Mouse (Mus musculus): ENCODE measurements at regions not wholly inside any gene's neighbourhood (a gene's known extent, or its start where the extent isn't known, plus 50 kb on each side); places are given as distances from the start of the nearest gene placed in this dataset.
"Not testable (repeated sequence)": the region's sequence is repeated elsewhere in the genome, so short reads cannot be mapped to it uniquely, and the experiment has no call there.

- not testable (repeated sequence) for H3K9me3 ChIP-seq (replicated peaks; ENCODE audit: control insufficient read depth, insufficient read depth, low read length, poor library complexity, severe bottlenecking); H3K36me3 ChIP-seq (ENCODE audit: control insufficient read depth, insufficient read depth, low read length, poor library complexity, severe bottlenecking); H3K27ac ChIP-seq (ENCODE audit: insufficient read depth, low read length); H3K9ac ChIP-seq (ENCODE audit: low read depth, poor library complexity, severe bottlenecking); H3K27me3 ChIP-seq (ENCODE audit: control insufficient read depth, insufficient read depth, low read length, poor library complexity, severe bottlenecking); H3K4me1 ChIP-seq (ENCODE audit: control insufficient read depth, insufficient read depth, low read length); H3K4me3 ChIP-seq (ENCODE audit: low read depth, low read length)
These were observed 505.7 kb upstream of the Olfr1507 start for GRCm38 (mm10) chr14:53001289-53001688.

GRCm38 (mm10) chr14:52992106-52992760, 496.7 kb upstream of the Olfr1507 start:
- not testable (repeated sequence) for H3K4me1 ChIP-seq (ENCODE audit: control insufficient read depth, insufficient read depth, low read length); H3K27ac ChIP-seq (ENCODE audit: insufficient read depth, low read length); H3K9ac ChIP-seq (ENCODE audit: low read depth, poor library complexity, severe bottlenecking); H3K9me3 ChIP-seq (replicated peaks; ENCODE audit: control insufficient read depth, insufficient read depth, low read length, poor library complexity, severe bottlenecking); H3K4me3 ChIP-seq (ENCODE audit: low read depth, low read length); H3K27me3 ChIP-seq (ENCODE audit: control insufficient read depth, insufficient read depth, low read length, poor library complexity, severe bottlenecking); H3K36me3 ChIP-seq (ENCODE audit: control insufficient read depth, insufficient read depth, low read length, poor library complexity, severe bottlenecking)

- H3K27me3 ChIP-seq (ENCODE audit: control insufficient read depth, insufficient read depth, low read length, poor library complexity, severe bottlenecking); H3K27ac ChIP-seq (ENCODE audit: insufficient read depth, low read length): not testable (repeated sequence)
These were observed 495.7 kb upstream of the Olfr1507 start for GRCm38 (mm10) chr14:52991328-52991665.

DNA sequence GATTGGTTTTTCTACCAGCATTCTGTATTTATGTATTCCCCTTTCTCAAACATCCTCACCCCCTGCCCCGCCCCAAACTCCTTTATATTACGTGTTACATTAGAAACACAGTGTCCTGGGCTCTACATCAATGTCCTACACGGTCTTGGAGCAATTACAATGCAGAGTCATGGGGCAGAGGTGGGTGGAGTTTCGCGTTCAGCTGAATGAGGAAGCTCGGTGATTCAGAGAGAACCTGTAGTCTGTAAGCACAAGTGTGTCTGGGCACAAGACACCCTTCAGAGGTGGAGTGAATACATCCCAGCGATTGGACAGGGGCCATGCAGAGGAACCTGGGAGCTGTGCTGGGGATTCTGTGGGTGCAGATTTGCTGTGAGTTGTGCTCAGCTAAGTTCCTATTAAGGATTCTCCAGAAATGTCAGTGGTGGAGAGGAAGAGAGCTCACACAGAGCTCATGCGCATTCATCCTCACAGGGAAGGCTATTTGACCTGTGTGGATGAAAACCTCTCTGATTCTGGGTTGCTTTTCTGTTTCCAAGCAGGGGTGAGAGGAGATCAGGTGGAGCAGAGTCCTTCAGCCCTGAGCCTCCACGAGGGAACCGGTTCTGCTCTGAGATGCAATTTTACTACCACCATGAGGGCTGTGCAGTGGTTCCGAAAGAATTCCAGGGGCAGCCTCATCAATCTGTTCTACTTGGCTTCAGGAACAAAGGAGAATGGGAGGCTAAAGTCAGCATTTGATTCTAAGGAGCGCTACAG, 495.2 kb upstream of the Olfr1507 start:
- H3K4me1 ChIP-seq (ENCODE audit: control insufficient read depth, insufficient read depth, low read length); H3K27me3 ChIP-seq (ENCODE audit: control insufficient read depth, insufficient read depth, low read length, poor library complexity, severe bottlenecking); H3K27ac ChIP-seq (ENCODE audit: insufficient read depth, low read length); H3K9ac ChIP-seq (ENCODE audit: low read depth, poor library complexity, severe bottlenecking); H3K4me3 ChIP-seq (ENCODE audit: low read depth, low read length); H3K36me3 ChIP-seq (ENCODE audit: control insufficient read depth, insufficient read depth, low read length, poor library complexity, severe bottlenecking); H3K9me3 ChIP-seq (replicated peaks; ENCODE audit: control insufficient read depth, insufficient read depth, low read length, poor library complexity, severe bottlenecking): not testable (repeated sequence)

More at GRCm38 (mm10) chr14:52991328-52991665, 495.7 kb upstream of the Olfr1507 start:
- H3K4me3 ChIP-seq (ENCODE audit: low read depth, low read length); H3K36me3 ChIP-seq (ENCODE audit: control insufficient read depth, insufficient read depth, low read length, poor library complexity, severe bottlenecking); H3K9me3 ChIP-seq (replicated peaks; ENCODE audit: control insufficient read depth, insufficient read depth, low read length, poor library complexity, severe bottlenecking); H3K4me1 ChIP-seq (ENCODE audit: control insufficient read depth, insufficient read depth, low read length); H3K9ac ChIP-seq (ENCODE audit: low read depth, poor library complexity, severe bottlenecking): not testable (repeated sequence)

GRCm38 (mm10) chr14:52989940-52990339, 494.4 kb upstream of the Olfr1507 start:
- H3K27ac ChIP-seq (ENCODE audit: insufficient read depth, low read length); H3K36me3 ChIP-seq (ENCODE audit: control insufficient read depth, insufficient read depth, low read length, poor library complexity, severe bottlenecking); H3K9ac ChIP-seq (ENCODE audit: low read depth, poor library complexity, severe bottlenecking); H3K9me3 ChIP-seq (replicated peaks; ENCODE audit: control insufficient read depth, insufficient read depth, low read length, poor library complexity, severe bottlenecking); H3K4me3 ChIP-seq (ENCODE audit: low read depth, low read length); H3K4me1 ChIP-seq (ENCODE audit: control insufficient read depth, insufficient read depth, low read length); H3K27me3 ChIP-seq (ENCODE audit: control insufficient read depth, insufficient read depth, low read length, poor library complexity, severe bottlenecking): not testable (repeated sequence)

DNA sequence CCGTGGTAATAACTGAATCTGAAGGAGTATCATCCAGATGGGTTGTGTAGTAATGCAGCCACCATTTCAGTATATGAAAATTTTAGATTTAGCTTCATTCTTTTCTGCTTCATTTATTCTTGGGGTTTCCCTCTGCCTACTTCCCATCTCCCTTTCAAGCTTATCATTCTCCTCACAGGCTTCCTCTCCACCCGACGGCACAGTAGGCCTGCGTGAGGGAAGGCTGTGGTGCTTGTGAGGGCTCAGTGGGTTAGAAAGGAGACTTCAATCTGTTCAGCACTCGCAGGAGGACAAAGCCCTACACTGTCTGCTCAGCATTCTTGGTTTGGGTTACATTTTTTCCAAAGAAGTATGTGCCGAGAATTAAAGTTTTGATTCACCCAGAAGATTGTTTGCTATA, 493.0 kb upstream of the Olfr1507 start:
- not testable (repeated sequence) for H3K4me3 ChIP-seq (ENCODE audit: low read depth, low read length); H3K27me3 ChIP-seq (ENCODE audit: control insufficient read depth, insufficient read depth, low read length, poor library complexity, severe bottlenecking); H3K4me1 ChIP-seq (ENCODE audit: control insufficient read depth, insufficient read depth, low read length); H3K36me3 ChIP-seq (ENCODE audit: control insufficient read depth, insufficient read depth, low read length, poor library complexity, severe bottlenecking); H3K9ac ChIP-seq (ENCODE audit: low read depth, poor library complexity, severe bottlenecking); H3K9me3 ChIP-seq (replicated peaks; ENCODE audit: control insufficient read depth, insufficient read depth, low read length, poor library complexity, severe bottlenecking); H3K27ac ChIP-seq (ENCODE audit: insufficient read depth, low read length)

- H3K4me3 ChIP-seq (ENCODE audit: low read depth, low read length); H3K4me1 ChIP-seq (ENCODE audit: control insufficient read depth, insufficient read depth, low read length); H3K27me3 ChIP-seq (ENCODE audit: control insufficient read depth, insufficient read depth, low read length, poor library complexity, severe bottlenecking); H3K9me3 ChIP-seq (replicated peaks; ENCODE audit: control insufficient read depth, insufficient read depth, low read length, poor library complexity, severe bottlenecking); H3K9ac ChIP-seq (ENCODE audit: low read depth, poor library complexity, severe bottlenecking); H3K36me3 ChIP-seq (ENCODE audit: control insufficient read depth, insufficient read depth, low read length, poor library complexity, severe bottlenecking); H3K27ac ChIP-seq (ENCODE audit: insufficient read depth, low read length): not testable (repeated sequence)
These were observed 476.9 kb upstream of the Olfr1507 start for GRCm38 (mm10) chr14:52972207-52973003.

DNA sequence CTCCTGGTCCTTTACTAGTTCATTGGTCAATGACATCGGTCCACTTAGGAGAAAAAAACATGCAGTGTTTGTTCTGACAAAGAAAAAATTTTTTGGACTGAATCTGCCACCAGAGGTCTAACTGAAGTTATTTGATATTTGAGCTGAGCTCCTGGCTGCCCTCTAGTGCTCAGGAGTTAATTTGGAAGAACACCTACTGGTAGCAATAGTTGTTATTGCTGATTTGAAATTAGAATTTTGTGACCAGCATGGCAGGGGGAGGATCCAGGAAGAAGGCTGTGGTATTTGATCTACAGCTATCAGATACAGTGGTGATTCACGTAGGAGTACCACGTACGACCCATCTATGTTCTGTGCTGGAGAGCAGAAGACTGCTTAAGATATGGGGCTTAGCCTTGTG, 466.6 kb upstream of the Olfr1507 start:
- not testable (repeated sequence) for H3K27me3 ChIP-seq (ENCODE audit: control insufficient read depth, insufficient read depth, low read length, poor library complexity, severe bottlenecking); H3K4me3 ChIP-seq (ENCODE audit: low read depth, low read length); H3K27ac ChIP-seq (ENCODE audit: insufficient read depth, low read length); H3K4me1 ChIP-seq (ENCODE audit: control insufficient read depth, insufficient read depth, low read length); H3K36me3 ChIP-seq (ENCODE audit: control insufficient read depth, insufficient read depth, low read length, poor library complexity, severe bottlenecking); H3K9me3 ChIP-seq (replicated peaks; ENCODE audit: control insufficient read depth, insufficient read depth, low read length, poor library complexity, severe bottlenecking); H3K9ac ChIP-seq (ENCODE audit: low read depth, poor library complexity, severe bottlenecking)

DNA sequence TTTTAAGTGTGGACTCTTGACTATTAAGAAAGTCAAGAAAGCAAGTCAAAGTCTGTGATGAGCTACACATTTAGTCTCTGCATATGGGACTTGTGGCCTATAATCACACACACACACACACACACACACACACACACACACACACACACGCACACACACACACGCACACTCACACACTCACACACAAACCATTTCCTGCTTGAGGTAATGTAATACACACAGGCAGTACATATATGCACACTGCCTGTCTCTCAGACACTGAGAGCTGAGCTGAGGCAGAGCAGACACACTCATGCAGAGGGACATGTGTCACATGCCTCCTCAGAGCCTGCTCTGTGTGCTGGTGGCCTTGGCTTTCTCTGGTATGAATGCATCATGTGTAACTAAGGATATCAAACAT, 461.0 kb upstream of the Olfr1507 start:
- H3K36me3 ChIP-seq (ENCODE audit: control insufficient read depth, insufficient read depth, low read length, poor library complexity, severe bottlenecking); H3K27me3 ChIP-seq (ENCODE audit: control insufficient read depth, insufficient read depth, low read length, poor library complexity, severe bottlenecking); H3K4me1 ChIP-seq (ENCODE audit: control insufficient read depth, insufficient read depth, low read length); H3K27ac ChIP-seq (ENCODE audit: insufficient read depth, low read length); H3K9ac ChIP-seq (ENCODE audit: low read depth, poor library complexity, severe bottlenecking); H3K9me3 ChIP-seq (replicated peaks; ENCODE audit: control insufficient read depth, insufficient read depth, low read length, poor library complexity, severe bottlenecking); H3K4me3 ChIP-seq (ENCODE audit: low read depth, low read length): not testable (repeated sequence)
